Mouse (Mus musculus) 416B (cell line): ENCODE results near the gene Rnf214.

Experiments used
- DNase-seq: peaks from one replicate; pipeline ENCODE4 v3.0.0; 2011; ENCODE audit warnings: low read depth

Rnf214 gene

DNA sequence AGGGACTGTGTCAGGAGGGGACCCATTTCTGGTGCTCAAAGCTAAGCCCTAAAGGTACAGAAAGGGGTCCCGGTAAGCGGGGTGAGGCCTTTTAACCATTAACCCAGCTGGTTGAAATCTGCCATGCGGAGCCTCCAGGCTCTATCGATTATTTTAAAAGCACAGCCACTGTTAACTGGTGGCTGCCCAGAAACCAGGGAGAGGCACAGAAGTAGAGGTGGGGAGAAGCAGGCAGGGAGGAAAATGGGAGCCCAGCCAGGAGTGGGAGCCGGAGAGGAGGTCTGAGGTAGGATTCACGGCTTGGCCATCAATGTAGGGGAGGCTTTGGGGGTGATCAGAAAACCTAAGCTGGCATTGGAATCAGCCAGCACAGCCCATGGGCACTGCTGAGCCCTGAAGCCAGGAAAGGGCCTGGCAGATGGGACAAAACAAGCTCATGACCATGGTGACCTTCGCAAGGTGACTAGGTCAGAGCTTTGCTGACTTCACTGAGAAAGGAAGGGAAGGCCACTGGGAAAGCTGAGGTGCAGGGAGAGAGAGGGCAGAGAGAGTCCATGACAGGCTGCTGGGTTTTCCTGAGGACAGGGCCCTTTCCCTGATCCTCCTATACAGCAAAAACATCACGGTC lies 56.1 kb downstream of the Rnf214 start:
- DNase-seq, result no peak

DNA sequence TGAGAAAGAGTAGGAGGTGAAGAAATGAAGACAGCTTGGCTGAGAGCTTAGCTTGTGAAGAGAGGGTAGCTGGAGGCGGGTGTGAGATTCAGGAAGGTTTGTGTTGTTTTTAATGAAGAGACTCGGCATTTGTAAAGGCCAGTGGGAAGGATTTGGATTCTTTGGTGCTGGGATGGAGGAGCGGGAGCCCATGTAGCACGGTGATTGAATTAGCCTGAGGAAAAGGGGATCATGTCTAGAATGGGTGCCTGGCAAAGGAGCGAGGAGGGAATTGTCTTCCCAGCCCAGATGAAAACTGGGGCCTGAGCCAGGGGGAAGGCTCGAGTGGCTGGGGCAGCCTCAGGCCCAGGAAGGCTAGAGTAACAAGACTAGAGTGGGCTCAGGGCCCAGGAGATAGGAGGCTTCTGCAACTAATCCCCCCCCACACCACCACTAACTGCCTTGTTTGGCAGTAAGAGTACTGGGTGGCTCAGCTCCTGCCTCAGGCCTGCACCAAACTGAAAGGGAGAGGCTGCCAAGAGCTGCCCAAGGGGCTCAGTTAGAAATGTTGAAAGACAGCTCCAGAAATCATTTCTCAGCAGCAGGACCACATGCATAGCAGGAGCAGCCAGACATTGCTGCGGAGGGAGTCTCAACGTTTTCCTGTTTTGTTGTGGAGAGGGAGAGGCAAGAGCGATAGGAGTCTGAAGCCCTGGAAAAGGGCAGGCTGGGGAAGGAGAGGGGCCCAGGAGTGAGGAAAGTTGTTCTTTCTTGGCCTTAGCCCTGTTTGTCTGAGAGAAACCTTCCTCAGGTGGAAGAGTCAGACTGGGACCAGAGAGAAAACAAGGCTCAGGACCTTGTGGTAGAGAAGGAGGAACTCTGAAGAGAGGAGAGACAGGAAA lies 56.9 kb downstream of the Rnf214 start:
- no peak for DNase-seq

GRCm38 (mm10) chr9:45846891-45847460 lies 59.7 kb downstream of the Rnf214 start:
- DNase-seq, result peak; percentile 99

GRCm38 (mm10) chr9:45846176-45846575 lies 60.5 kb downstream of the Rnf214 start:
- DNase-seq, result peak; percentile 71

- peak; percentile 25 for DNase-seq
These were observed 61.2 kb downstream of the Rnf214 start for GRCm38 (mm10) chr9:45845541-45845940.

DNA sequence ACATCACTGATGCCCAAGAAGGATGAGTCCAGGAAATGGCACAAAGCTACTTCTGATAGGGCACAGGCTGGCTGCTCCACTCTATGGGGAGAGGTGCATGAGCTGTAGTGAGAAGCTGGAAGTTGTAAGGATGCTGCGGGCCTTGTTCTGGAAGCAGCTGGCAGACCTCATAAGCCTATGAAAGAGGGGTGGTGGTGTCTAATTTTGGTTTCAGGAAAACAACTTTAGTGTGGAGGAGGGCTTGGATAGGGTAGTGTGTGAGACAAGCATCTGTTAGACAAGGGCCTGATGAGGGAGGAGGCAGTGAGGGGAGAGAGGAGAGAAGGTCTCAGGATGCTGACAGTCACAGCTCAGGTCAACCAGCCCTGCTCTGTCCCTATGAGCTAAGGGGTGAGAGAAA lies 62.9 kb downstream of the Rnf214 start:
- DNase-seq, result no peak

DNA sequence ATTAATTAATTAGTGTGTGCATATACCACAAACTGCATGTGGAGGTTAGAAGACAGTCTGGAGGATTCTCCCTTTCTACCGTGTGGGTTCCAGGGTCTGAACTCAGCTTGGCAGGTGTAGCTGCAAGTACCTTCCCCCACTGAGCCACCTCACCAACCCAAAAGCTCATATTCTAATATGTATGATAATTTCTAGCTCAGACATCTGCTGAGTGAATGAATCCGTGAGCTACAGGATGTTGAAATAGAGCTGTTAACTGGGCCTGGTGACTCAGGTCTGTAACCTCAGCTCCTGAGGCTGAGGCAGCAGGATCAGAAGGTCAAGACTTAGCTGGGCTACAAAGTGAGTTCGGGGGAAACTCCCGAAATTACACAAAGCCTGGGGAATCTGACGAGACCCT lies 63.7 kb downstream of the Rnf214 start:
- peak; percentile 79 for DNase-seq

DNA sequence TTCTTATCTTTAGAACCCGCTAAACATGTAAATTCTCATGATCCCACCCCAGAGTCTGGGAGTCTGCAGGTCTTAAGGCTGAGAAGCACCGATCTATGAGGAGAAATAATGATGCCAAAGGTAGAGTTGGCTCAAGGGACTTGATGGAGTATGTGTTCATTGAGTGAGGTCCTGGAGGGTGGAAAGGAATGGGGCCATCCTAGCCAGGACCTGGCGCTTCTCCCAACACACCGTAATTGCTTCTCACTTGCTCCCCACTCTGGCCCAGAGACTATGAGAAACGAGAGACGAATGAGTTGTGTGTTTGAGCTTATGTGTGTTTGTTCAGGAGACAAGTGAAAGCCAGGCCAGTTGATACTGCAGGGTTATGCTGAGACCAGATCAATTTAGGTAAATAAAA lies 65.3 kb downstream of the Rnf214 start:
- no peak for DNase-seq

DNA sequence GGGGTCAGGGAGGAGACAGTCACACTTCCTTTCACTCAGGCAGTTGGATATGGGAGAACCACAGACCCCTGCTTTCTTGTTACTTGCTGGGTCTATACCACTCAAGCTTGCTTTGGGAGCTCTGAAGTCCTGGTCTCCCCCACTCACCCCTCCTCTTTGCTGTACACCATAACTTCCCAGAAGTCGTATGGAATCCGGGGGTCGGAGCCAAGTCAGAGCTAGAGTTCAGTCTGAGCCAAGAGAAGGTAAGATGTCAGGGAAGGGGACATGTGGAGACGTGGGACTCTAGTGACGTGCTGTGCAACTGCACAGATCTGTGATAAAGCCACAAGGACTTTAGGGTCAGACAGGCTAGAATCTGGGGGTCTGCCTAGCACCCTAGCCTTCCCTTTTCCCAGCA lies 66.4 kb downstream of the Rnf214 start:
- DNase-seq, result no peak

DNA sequence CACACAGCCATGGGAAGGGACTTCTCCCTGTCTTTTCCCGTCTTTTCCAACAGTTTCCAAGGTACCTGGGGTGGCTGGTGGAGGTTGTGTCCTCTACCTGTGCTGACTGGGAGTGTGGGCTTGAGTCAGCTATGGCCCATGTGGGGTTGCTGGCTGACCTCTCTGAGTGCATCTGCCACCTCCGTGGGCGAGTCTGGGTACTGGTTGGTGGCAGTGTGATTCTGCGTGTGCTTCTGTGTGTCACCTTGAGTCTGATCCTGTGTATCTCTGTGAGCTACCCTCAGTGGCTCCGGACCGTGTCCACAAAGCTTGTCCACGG lies 66.8 kb downstream of the Rnf214 start:
- no peak for DNase-seq

DNA sequence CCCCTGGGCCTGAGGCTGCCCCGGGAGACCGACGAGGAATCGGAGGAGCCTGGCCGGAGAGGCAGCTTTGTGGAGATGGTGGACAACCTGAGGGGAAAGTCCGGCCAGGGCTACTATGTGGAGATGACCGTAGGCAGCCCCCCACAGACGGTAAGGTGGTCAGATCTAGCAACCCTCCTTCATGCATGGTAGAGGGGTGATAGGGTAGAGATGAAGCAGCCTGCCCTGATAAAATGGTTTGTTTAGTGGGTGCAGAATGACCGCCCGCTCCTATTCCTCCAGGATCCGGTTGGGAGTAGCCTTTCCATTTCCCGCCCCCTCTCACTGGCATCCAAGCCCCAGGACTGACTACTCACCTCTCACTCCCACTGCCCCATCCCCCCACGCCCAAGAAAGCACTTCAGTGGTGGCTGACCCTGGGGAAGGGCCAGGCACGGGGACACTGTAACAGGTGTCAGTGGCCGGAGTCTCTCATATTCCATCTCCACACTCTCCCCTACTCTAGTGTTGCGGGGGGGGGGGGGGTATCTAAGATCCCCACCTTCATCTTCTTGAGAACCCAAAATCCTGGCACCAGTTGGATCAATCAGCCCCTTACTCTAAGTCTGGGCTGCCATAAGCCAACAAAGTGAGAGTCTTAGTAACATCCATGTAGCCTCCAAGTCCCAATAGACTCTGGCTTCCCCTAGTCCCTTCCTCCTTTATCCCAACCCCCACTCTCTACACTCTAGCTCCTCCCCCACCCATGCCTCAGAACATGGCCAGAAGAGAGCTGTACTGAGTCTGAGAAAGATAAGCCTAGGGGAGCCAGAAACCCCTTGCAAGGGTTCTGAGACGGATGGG lies 67.4 kb downstream of the Rnf214 start:
- DNase-seq, result no peak

DNA sequence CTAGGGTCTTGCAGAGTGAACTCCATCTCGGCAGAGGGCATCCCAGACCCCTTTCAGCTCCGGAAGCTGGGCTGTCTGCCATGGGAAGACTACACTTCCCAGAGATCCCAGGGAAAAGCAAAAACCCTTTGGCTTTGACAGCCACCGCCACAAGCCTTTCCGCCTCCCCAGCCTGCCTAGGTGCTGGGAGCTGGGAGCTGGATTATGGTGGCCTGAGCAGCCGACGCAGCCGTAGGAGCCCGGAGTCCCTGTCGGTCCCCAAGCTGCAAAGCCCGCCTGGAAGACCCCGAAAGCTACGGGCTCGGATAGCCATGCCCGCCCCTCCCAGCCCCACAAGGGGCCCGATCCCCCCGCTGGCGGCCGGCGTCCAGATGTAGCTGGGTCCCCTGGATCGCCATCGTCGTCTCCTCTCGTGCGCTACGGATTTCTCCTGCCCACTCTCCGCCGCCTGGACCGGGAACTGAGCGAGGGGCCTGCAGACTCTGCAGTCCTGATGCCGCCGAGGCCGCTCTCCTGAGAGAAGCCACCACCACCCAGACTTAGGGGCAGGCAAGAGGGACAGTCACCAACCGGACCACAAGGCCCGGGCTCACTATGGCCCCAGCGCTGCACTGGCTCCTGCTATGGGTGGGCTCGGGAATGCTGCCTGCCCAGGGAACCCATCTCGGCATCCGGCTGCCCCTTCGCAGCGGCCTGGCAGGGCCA lies 68.1 kb downstream of the Rnf214 start, which contains the start of gene Bace1:
Bace1 (plus strand) TSS at position 147 of the 705 bp plus-strand sequence.
- DNase-seq, result no peak

DNA sequence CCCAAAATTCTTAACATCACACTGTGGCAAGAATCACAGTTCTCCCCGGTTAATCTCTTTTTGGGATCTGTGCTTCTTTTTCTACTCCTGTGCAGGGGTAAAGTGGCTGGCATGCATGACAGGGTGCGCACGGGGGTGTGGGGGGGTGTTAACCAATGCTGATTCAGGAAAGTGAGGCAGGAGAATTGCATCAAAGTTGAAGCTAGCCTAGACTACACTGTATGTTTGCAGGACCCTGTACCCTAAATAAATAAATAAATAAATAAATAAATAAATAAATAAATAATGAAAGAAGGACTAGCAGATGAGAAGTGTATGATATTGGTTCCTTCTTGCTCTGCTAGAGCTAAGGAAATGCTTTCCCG lies 68.7 kb downstream of the Rnf214 start:
- no peak for DNase-seq

DNA sequence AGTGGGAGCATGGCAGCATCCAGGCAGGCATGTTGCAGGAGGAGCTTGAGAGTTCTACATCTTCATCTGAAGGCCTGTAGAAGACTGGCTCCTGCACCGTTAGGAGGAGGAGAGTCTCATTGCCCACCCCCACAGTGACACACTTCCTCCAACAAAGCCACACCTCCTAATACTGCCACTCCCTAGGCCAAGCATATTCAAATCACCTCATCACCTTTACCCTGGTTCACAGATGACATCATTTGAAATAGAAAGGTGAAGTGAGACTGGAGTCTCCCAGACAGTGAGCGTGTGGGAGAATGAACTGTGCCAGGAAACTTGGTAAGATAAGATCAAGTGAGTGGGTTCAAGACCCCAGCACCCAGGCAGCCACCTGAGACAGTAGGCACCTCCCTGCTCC lies 73.2 kb downstream of the Rnf214 start:
- no peak for DNase-seq

DNA sequence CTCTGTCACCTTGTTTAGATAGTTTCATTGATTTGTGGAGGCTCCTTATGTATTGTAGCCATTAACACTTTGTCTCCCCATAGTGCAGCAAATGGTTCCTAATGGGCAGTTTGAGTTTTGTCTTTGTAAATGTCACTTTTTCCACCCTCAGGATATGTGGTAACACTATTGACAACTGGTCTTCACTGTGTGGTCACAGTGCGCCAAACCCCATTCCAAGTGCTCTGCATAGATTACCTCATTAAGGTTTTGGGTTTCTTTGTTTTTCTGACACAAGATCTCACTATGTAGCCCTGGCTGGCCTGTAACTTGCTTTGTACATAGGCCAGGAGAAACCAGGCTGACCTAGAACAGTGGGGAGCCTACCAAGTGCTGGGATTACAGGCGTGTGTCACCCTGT lies 73.8 kb downstream of the Rnf214 start:
- DNase-seq, result peak; percentile 84

- peak; percentile 81 for DNase-seq
These were observed 77.6 kb downstream of the Rnf214 start for GRCm38 (mm10) chr9:45829107-45829506.

- DNase-seq, result peak; percentile 88
These were observed 78.3 kb downstream of the Rnf214 start, which contains the start of gene Cep164 for GRCm38 (mm10) chr9:45828291-45828963. TSS of gene Cep164 (minus strand) at chr9:45828691.

- no peak for DNase-seq
These were observed 78.9 kb downstream of the Rnf214 start for GRCm38 (mm10) chr9:45827663-45828290.

DNA sequence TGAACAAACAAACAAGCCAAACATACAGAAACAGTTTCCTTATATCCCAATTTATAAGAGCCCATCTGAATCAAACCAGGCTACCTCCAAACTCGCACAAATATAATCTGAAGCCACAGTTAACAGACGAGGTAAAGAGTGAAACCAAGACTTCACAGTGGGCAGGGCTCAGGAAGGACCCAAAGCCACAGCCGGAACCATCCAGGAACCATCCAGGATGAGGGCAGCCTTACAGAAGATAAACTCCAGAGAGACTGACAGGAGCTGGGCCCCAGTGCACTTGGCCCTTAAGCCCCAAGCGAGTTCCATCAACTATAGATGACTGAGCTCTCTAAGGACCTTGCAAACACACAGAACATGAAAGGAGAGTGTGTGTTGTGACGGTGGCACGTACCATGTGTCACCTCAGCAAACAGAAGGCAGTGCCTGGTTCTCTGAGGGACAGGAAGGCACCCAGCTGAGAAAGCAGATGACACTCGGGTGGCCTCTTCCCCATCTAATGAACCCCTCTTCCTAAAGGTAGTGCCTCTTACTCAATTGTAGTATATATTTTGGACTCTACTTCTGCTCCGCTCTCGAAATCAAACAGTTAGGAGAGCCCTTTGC lies 88.2 kb downstream of the Rnf214 start:
- DNase-seq, result peak; percentile 89

DNA sequence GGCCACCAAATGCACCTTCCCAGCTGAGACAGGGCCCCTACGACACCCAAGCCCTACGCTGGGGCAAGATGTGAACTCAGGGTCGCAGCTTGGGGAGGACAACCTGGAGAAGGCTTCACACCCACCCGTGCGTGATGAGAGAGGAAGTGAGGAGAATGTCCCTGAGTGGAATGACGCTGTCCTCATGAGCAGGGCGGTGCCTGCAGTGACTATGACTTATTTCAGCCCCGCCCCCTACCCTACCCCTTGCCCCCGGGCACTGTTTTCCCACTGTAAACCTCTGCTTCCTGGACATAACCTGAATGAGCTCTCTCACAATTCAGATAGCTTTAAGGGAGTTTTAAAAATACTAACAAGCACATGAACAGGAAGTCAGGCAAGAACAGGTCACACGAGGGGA lies 91.2 kb downstream of the Rnf214 start:
- no peak for DNase-seq
